Mouse (Mus musculus) lung, embryonic 14.5 days (tissue): Measurements from ENCODE around the gene Lrrc75a. TPM values are rescaled to one million over a fixed set of nuclear protein-coding genes. Genes with fewer than 3 reads are reported as not detected.
A peak's percentile ranks its signal among the peaks of the same experiment; 100 is the strongest.

Experiments
- ATAC-seq: fragments of 200-750 bp; cut with Nextera tagmentation; 2 replicates; pipeline ENCODE4 v1.8.0; 2017; ENCODE audit warnings: mild to moderate bottlenecking, moderate TSS enrichment, moderate library complexity; ENCODE audit not compliant: insufficient read depth
- DNase-seq: peaks from one replicate; pipeline ENCODE4 v3.0.0-alpha.2; 2015
- H3K27ac ChIP-seq: fragments of 300-500 bp; sonication (generic); 2 replicates; pipeline ENCODE4 v1.5.1; 2014; ENCODE audit warnings: low read depth, mild to moderate bottlenecking, moderate library complexity
- H3K27me3 ChIP-seq: fragments of 300-500 bp; sonication (generic); 2 replicates; pipeline ENCODE4 v1.6.1; 2014; ENCODE audit warnings: low read length, control low read depth; ENCODE audit not compliant: insufficient read depth
- H3K36me3 ChIP-seq: fragments of 300-500 bp; sonication (generic); 2 replicates; pipeline ENCODE4 v1.6.1; 2014; ENCODE audit warnings: control low read depth; ENCODE audit not compliant: insufficient read depth
- H3K4me1 ChIP-seq: fragments of 300-500 bp; sonication (generic); 2 replicates; pipeline ENCODE4 v1.6.1; 2014; ENCODE audit warnings: antibody characterized with exemption, control low read depth; ENCODE audit not compliant: insufficient read depth
- H3K4me2 ChIP-seq: fragments of 300-500 bp; sonication (generic); 2 replicates; pipeline ENCODE4 v1.6.1; 2014; ENCODE audit warnings: mild to moderate bottlenecking
- H3K4me3 ChIP-seq: fragments of 300-500 bp; sonication (generic); 2 replicates; pipeline ENCODE4 v1.5.1; 2014; ENCODE audit warnings: low read depth, low read length
- H3K9ac ChIP-seq: fragments of 300-500 bp; sonication (generic); 2 replicates; pipeline ENCODE4 v1.6.1; 2014
- H3K9me3 ChIP-seq: fragments of 300-500 bp; sonication (generic); 2 replicates; pipeline ENCODE4 v1.6.1; 2016; ENCODE audit warnings: low read depth, low read length, control low read depth
- CTCF ChIP-seq: IDR thresholded peaks from 2 replicates; pipeline ENCODE4 v1.5.1; 2016; ENCODE audit warnings: antibody characterized with exemption, low read depth
- WGBS: fragments of 180-500 bp; shearing (Covaris S2); extraction: QIAGEN DNeasy Blood & Tissue Kit; methylation state at CpG from one replicate; pipeline ENCODE4 v1.1.7; 2014; 5-methylcytosine and 5-hydroxymethylcytosine counted together
- polyA plus RNA-seq: library from polyadenylated mRNA; unstranded; fragments of >200 nt; fragmentation: Nextera tagmentation; extraction: Ambion mirVana; gene quantifications from 2 replicates; pipeline ENCODE4 v1.2.1, GENCODE M21; 2014

Lrrc75a gene
- polyA plus RNA-seq, 1 experiment from 2014 or later, result 16.4 TPM

- no peak for ATAC-seq
- peaks cover 4% of the 10 kb centered on the region; the same call in 1 of the 2 replicates for H3K27me3 ChIP-seq
- no peak for DNase-seq
- no peak overlapping the region for H3K9ac ChIP-seq
- H3K4me2 ChIP-seq, result peak overlapping the region; percentile 81
- H3K27ac ChIP-seq, result no peak overlapping the region
- H3K4me1 ChIP-seq, result peaks cover 3% of the 10 kb centered on the region
- no peak for TF ChIP-seq CTCF
- 72% methylated on average over 4 of the region's 4 CpGs for WGBS
- H3K9me3 ChIP-seq, result no peaks in the 10 kb centered on the region
- no peaks in the 10 kb centered on the region for H3K36me3 ChIP-seq
- no peak overlapping the region for H3K4me3 ChIP-seq
Measured at GRCm38 (mm10) chr11:62574703-62575085, 73.6 kb downstream of the Lrrc75a start.

- H3K4me2 ChIP-seq, result peak within 1 kb of the TSS; percentile 81
- DNase-seq (no peak), ATAC-seq (no peak)
- no peaks in the 10 kb centered on the region for H3K9me3 ChIP-seq
- TF ChIP-seq CTCF, result no peak
- peaks cover 3% of the 10 kb centered on the region for H3K4me1 ChIP-seq
- H3K4me3 ChIP-seq, result peak within 1 kb of the TSS; percentile 46
- H3K9ac ChIP-seq, result peak within 1 kb of the TSS; percentile 18; the same call in 1 of the 2 replicates
- H3K27ac ChIP-seq, result no peak within 1 kb of the TSS
- no peaks in the 10 kb centered on the region for H3K36me3 ChIP-seq
- peaks cover 4% of the 10 kb centered on the region; the same call in 1 of the 2 replicates for H3K27me3 ChIP-seq
- WGBS, result 74% methylated on average over 6 of the region's 6 CpGs
Measured at GRCm38 (mm10) chr11:62573959-62574702, 74.2 kb downstream of the Lrrc75a start, which contains the start of gene Trpv2. Trpv2 (plus strand) TSS chr11:62574486.

- Histone ChIP-seq H3K36me3 (no peaks in the 10 kb centered on the region), H3K4me2 (no peak overlapping the region), H3K4me1 (no peaks in the 10 kb centered on the region), H3K9ac (no peak overlapping the region), H3K27ac (no peak overlapping the region), H3K27me3 (no peaks in the 10 kb centered on the region), H3K9me3 (no peaks in the 10 kb centered on the region), H3K4me3 (no peak overlapping the region)
- DNase-seq (no peak), ATAC-seq (no peak)
- TF ChIP-seq CTCF, result no peak
- WGBS, result 75% methylated on average over 3 of the region's 3 CpGs
Measured at GRCm38 (mm10) chr11:62568300-62568699, 80.0 kb downstream of the Lrrc75a start.

GRCm38 (mm10) chr11:62566211-62566610, 82.1 kb downstream of the Lrrc75a start:
- H3K4me2 ChIP-seq, result no peak overlapping the region
- no peaks in the 10 kb centered on the region for H3K4me1 ChIP-seq
- no peak for TF ChIP-seq CTCF
- no peak for DNase-seq
- no peaks in the 10 kb centered on the region for H3K27me3 ChIP-seq
- no peak overlapping the region for H3K4me3 ChIP-seq
- no peaks in the 10 kb centered on the region for H3K36me3 ChIP-seq
- H3K27ac ChIP-seq, result no peak overlapping the region
- no peaks in the 10 kb centered on the region for H3K9me3 ChIP-seq
- 48% methylated on average over 1 of the region's 1 CpGs for WGBS
- no peak overlapping the region for H3K9ac ChIP-seq
- ATAC-seq, result no peak

- H3K4me3 ChIP-seq, result no peak overlapping the region
- ATAC-seq, result no peak
- no peaks in the 10 kb centered on the region for H3K36me3 ChIP-seq
- no peaks in the 10 kb centered on the region for H3K9me3 ChIP-seq
- no peak overlapping the region for H3K9ac ChIP-seq
- H3K4me1 ChIP-seq, result no peaks in the 10 kb centered on the region
- WGBS, result 59% methylated on average over 7 of the region's 7 CpGs
- no peak overlapping the region for H3K4me2 ChIP-seq
- no peak for TF ChIP-seq CTCF
- H3K27ac ChIP-seq, result no peak overlapping the region
- no peak for DNase-seq
- H3K27me3 ChIP-seq, result no peaks in the 10 kb centered on the region
Measured at GRCm38 (mm10) chr11:62565747-62566146, 82.6 kb downstream of the Lrrc75a start.

- Histone ChIP-seq H3K4me1 (0 out of 2 replicates have a peak, but pooled peaks cover 2% of the 10 kb centered on the region), H3K9me3 (no peaks in the 10 kb centered on the region), H3K9ac (no peak overlapping the region), H3K27me3 (no peaks in the 10 kb centered on the region), H3K27ac (no peak overlapping the region), H3K36me3 (no peaks in the 10 kb centered on the region), H3K4me2 (no peak overlapping the region), H3K4me3 (no peak overlapping the region)
- DNase-seq (no peak), ATAC-seq (no peak)
- WGBS, result 72% methylated on average over 2 of the region's 2 CpGs
- TF ChIP-seq CTCF, result no peak
Measured at GRCm38 (mm10) chr11:62563590-62563989, 84.7 kb downstream of the Lrrc75a start.

- DNase-seq, result peak; percentile 47
- peak overlapping the region; percentile 62 for H3K4me2 ChIP-seq
- H3K9ac ChIP-seq, result 0 out of 2 replicates have a peak overlapping the region, but pooled peaks have one; percentile 39
- H3K4me1 ChIP-seq, result 0 out of 2 replicates have a peak, but pooled peaks cover 2% of the 10 kb centered on the region
- H3K9me3 ChIP-seq, result no peaks in the 10 kb centered on the region
- H3K4me3 ChIP-seq, result peak overlapping the region; percentile 29
- WGBS, result 28% methylated on average over 43 of the region's 43 CpGs
- no peak for ATAC-seq
- H3K27ac ChIP-seq, result no peak overlapping the region
- H3K36me3 ChIP-seq, result no peaks in the 10 kb centered on the region
- no peak for TF ChIP-seq CTCF
- H3K27me3 ChIP-seq, result no peaks in the 10 kb centered on the region
Measured at GRCm38 (mm10) chr11:62560463-62561016, 87.8 kb downstream of the Lrrc75a start.
